Mouse (Mus musculus) midbrain, embryonic 11.5 days (tissue): ENCODE measurements at regions not wholly inside any gene's neighbourhood (a gene's known extent, or its start where the extent isn't known, plus 50 kb on each side); places are given as distances from the start of the nearest gene placed in this dataset.

Experiments used
- ATAC-seq: fragments of 200-750 bp; cut with Nextera tagmentation; 2 replicates; pipeline ENCODE4 v1.8.0; 2017; ENCODE audit warnings: moderate TSS enrichment, moderate library complexity; ENCODE audit not compliant: low FRiP score
- DNase-seq: peaks from one replicate; pipeline ENCODE4 v3.0.0; 2015; ENCODE audit warnings: low spot score; ENCODE audit errors: missing footprints
- H3K27ac ChIP-seq: fragments of 300-500 bp; sonication (generic); 2 replicates; pipeline ENCODE4 v1.5.1; 2014; ENCODE audit warnings: low read depth, low read length
- H3K27me3 ChIP-seq: fragments of 300-500 bp; sonication (generic); 2 replicates; pipeline ENCODE4 v1.6.1; 2014; ENCODE audit warnings: mild to moderate bottlenecking, low read length, moderate library complexity, mixed read lengths; ENCODE audit not compliant: control insufficient read depth, insufficient read depth
- H3K36me3 ChIP-seq: fragments of 300-500 bp; sonication (generic); 2 replicates; pipeline ENCODE4 v1.6.1; 2014; ENCODE audit warnings: mild to moderate bottlenecking, low read length, moderate library complexity, mixed read lengths; ENCODE audit not compliant: control insufficient read depth, insufficient read depth
- H3K4me1 ChIP-seq: fragments of 300-500 bp; sonication (generic); 2 replicates; pipeline ENCODE4 v1.6.1; 2014; ENCODE audit warnings: low read length; ENCODE audit not compliant: control insufficient read depth, insufficient read depth
- H3K4me2 ChIP-seq: fragments of 300-500 bp; sonication (generic); 2 replicates; pipeline ENCODE4 v1.6.1; 2014; ENCODE audit warnings: mild to moderate bottlenecking, moderate library complexity
- H3K4me3 ChIP-seq: fragments of 300-500 bp; sonication (generic); 2 replicates; pipeline ENCODE4 v1.5.1; 2014; ENCODE audit warnings: low read depth, low read length
- H3K9ac ChIP-seq: fragments of 300-500 bp; sonication (generic); 2 replicates; pipeline ENCODE4 v1.6.1; 2014; ENCODE audit warnings: low read length
- H3K9me3 ChIP-seq: fragments of 300-500 bp; sonication (generic); 2 replicates; pipeline ENCODE4 v1.6.1; 2016; ENCODE audit warnings: low read length; ENCODE audit not compliant: control insufficient read depth
- WGBS: fragments of 180-500 bp; shearing (Covaris S2); extraction: QIAGEN DNeasy Blood & Tissue Kit; methylation state at CpG from one replicate; pipeline ENCODE4 v1.1.7; 2014; 5-methylcytosine and 5-hydroxymethylcytosine counted together

GRCm38 (mm10) chr15:88360375-88361035 is 239.6 kb upstream of the Zdhhc25 start:
- no peak for ATAC-seq
- no peak overlapping the region for H3K4me2 ChIP-seq
- DNase-seq, result no peak
- H3K36me3 ChIP-seq, result no peaks in the 10 kb centered on the region
- H3K27ac ChIP-seq, result no peak overlapping the region
- no peak overlapping the region for H3K9ac ChIP-seq
- 68% methylated on average over 12 of the region's 12 CpGs for WGBS
- H3K9me3 ChIP-seq, result no peaks in the 10 kb centered on the region
- H3K4me1 ChIP-seq, result no peaks in the 10 kb centered on the region
- no peak overlapping the region for H3K4me3 ChIP-seq
- H3K27me3 ChIP-seq, result no peaks in the 10 kb centered on the region

- Histone ChIP-seq H3K36me3 (no peaks in the 10 kb centered on the region), H3K27ac (no peak overlapping the region), H3K4me2 (no peak overlapping the region), H3K27me3 (no peaks in the 10 kb centered on the region), H3K9me3 (no peaks in the 10 kb centered on the region), H3K9ac (no peak overlapping the region), H3K4me3 (no peak overlapping the region), H3K4me1 (no peaks in the 10 kb centered on the region)
- DNase-seq (no peak), ATAC-seq (no peak)
- 76% methylated on average over 5 of the region's 5 CpGs for WGBS
Observed at GRCm38 (mm10) chr15:88361351-88361750, 238.8 kb upstream of the Zdhhc25 start.

GRCm38 (mm10) chr15:88362966-88363365 is 237.1 kb upstream of the Zdhhc25 start:
- no peak overlapping the region for H3K4me2 ChIP-seq
- H3K27ac ChIP-seq, result no peak overlapping the region
- H3K4me3 ChIP-seq, result no peak overlapping the region
- no peak overlapping the region for H3K9ac ChIP-seq
- H3K9me3 ChIP-seq, result no peaks in the 10 kb centered on the region
- 80% methylated on average over 6 of the region's 6 CpGs for WGBS
- H3K36me3 ChIP-seq, result no peaks in the 10 kb centered on the region
- no peak for DNase-seq
- H3K27me3 ChIP-seq, result no peaks in the 10 kb centered on the region
- H3K4me1 ChIP-seq, result no peaks in the 10 kb centered on the region
- no peak for ATAC-seq

GRCm38 (mm10) chr15:88370366-88370765 is 229.7 kb upstream of the Zdhhc25 start:
- H3K4me1 ChIP-seq, result no peaks in the 10 kb centered on the region
- DNase-seq, result no peak
- no peak overlapping the region for H3K9ac ChIP-seq
- no peak overlapping the region for H3K4me3 ChIP-seq
- H3K4me2 ChIP-seq, result no peak overlapping the region
- 85% methylated on average over 5 of the region's 5 CpGs for WGBS
- H3K36me3 ChIP-seq, result no peaks in the 10 kb centered on the region
- H3K27me3 ChIP-seq, result no peaks in the 10 kb centered on the region
- ATAC-seq, result no peak
- H3K27ac ChIP-seq, result no peak overlapping the region
- no peaks in the 10 kb centered on the region for H3K9me3 ChIP-seq

- H3K4me1 ChIP-seq, result no peaks in the 10 kb centered on the region
- H3K36me3 ChIP-seq, result no peaks in the 10 kb centered on the region
- no peaks in the 10 kb centered on the region for H3K27me3 ChIP-seq
- no peaks in the 10 kb centered on the region for H3K9me3 ChIP-seq
- 82% methylated on average over 8 of the region's 8 CpGs for WGBS
- no peak overlapping the region for H3K4me3 ChIP-seq
- ATAC-seq (no peak), DNase-seq (no peak)
- H3K27ac ChIP-seq, result no peak overlapping the region
- H3K4me2 ChIP-seq, result no peak overlapping the region
- no peak overlapping the region for H3K9ac ChIP-seq
Observed at GRCm38 (mm10) chr15:88372039-88372438, 228.1 kb upstream of the Zdhhc25 start.

GRCm38 (mm10) chr15:88373923-88374322 is 226.2 kb upstream of the Zdhhc25 start:
- Histone ChIP-seq H3K4me2 (no peak overlapping the region), H3K9ac (no peak overlapping the region), H3K27me3 (no peaks in the 10 kb centered on the region), H3K4me1 (no peaks in the 10 kb centered on the region), H3K4me3 (no peak overlapping the region), H3K36me3 (no peaks in the 10 kb centered on the region), H3K9me3 (no peaks in the 10 kb centered on the region), H3K27ac (no peak overlapping the region)
- ATAC-seq (no peak), DNase-seq (no peak)
- WGBS, result 83% methylated on average over 6 of the region's 6 CpGs

GRCm38 (mm10) chr15:88379342-88379741 is 220.8 kb upstream of the Zdhhc25 start:
- WGBS, result 84% methylated on average over 7 of the region's 7 CpGs
- Histone ChIP-seq H3K4me2 (no peak overlapping the region), H3K27ac (no peak overlapping the region), H3K9ac (no peak overlapping the region), H3K36me3 (no peaks in the 10 kb centered on the region), H3K4me3 (no peak overlapping the region), H3K27me3 (no peaks in the 10 kb centered on the region), H3K4me1 (peaks cover 11% of the 10 kb centered on the region), H3K9me3 (no peaks in the 10 kb centered on the region)
- DNase-seq (no peak), ATAC-seq (no peak)

- Histone ChIP-seq H3K36me3 (no peaks in the 10 kb centered on the region), H3K27me3 (no peaks in the 10 kb centered on the region), H3K27ac (no peak overlapping the region), H3K9ac (no peak overlapping the region), H3K9me3 (no peaks in the 10 kb centered on the region), H3K4me3 (no peak overlapping the region), H3K4me2 (no peak overlapping the region), H3K4me1 (peaks cover 11% of the 10 kb centered on the region)
- ATAC-seq (no peak), DNase-seq (no peak)
- 15% methylated on average over 6 of the region's 6 CpGs for WGBS
Observed at GRCm38 (mm10) chr15:88379951-88380623, 220.0 kb upstream of the Zdhhc25 start.

GRCm38 (mm10) chr15:88381419-88381818 is 218.7 kb upstream of the Zdhhc25 start:
- no peak for DNase-seq
- Histone ChIP-seq H3K27ac (no peak overlapping the region), H3K36me3 (no peaks in the 10 kb centered on the region), H3K4me2 (no peak overlapping the region), H3K4me3 (no peak overlapping the region), H3K9me3 (no peaks in the 10 kb centered on the region), H3K9ac (no peak overlapping the region), H3K4me1 (peaks cover 11% of the 10 kb centered on the region), H3K27me3 (no peaks in the 10 kb centered on the region)
- ATAC-seq, result no peak
- 52% methylated on average over 10 of the region's 10 CpGs for WGBS
